ENCODE assay signal across 21 mouse cellular contexts in the genomic region with DNA sequence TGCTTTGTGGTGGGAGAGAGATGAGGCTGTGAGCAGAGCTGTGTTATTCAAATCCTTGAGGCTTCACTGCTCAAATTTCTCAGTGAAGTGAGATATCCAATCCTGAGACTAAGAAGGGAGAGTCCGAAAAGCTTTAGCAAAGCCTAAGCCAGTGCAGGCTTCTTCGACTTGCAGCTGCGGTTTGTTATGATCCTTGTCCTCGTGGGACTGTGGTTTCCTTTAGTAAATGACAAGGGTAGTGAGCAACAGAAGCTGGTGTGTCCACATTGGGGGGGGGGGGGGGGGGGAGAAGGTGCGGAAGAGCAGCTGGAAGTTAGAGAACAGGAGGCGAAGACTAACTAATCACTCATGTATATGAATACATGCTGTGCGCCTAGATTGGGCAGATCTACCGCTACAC. TPM values are rescaled to one million over a fixed set of nuclear protein-coding genes. Genes with fewer than 3 reads are reported as not detected.
A peak's percentile ranks its signal among the peaks of the same experiment; 100 is the strongest.
DNase-seq lines count a peak whose midpoint lies in the region; ATAC-seq and TF ChIP-seq lines count a peak whose summit lies in the region.
"Had no signal": no experiment of that assay in that cellular context is flagged by ENCODE, and none has a peak within 500 bp of the region (broad histone marks: within the 10 kb centered on the region; RNA-seq: fewer than 3 reads in every experiment).

No protein-coding gene starts in this region.

- ATAC-seq in embryonic facial prominence, embryonic 15.5 days (ENCODE audit: insufficient number of reproducible peaks, low FRiP score, low TSS enrichment, low read depth), result peak; percentile 63; the same call in 1 of the 2 replicates
- ATAC-seq: hindbrain, embryonic 16.5 days; intestine, postnatal 0 days; lung, postnatal 0 days had no signal

- no peak for TF ChIP-seq POLR2A in CH12.LX (IDR thresholded peaks at IDR 0.05; ENCODE audit: low read depth, low read length)
- no peak for TF ChIP-seq POLR2A in myocyte (IDR thresholded peaks at IDR 0.05; ENCODE audit: insufficient read length, low read depth)

- DNase-seq in heart, adult 11 months, result peak; percentile 42
- no peak for DNase-seq in heart, postnatal 25 days (ENCODE audit: low spot score)
- DNase-seq in CH12.LX (ENCODE audit: extremely low read depth), result peak; percentile 73
- DNase-seq in adrenal gland, postnatal 25 days, result no peak
- no peak for DNase-seq in cerebellum, postnatal 10 days
- no peak for DNase-seq in right cerebral cortex, adult 18-20 months
- DNase-seq: adrenal gland, adult 8-10 months; B cell, adult 2 months; cerebellum, adult 11-12 months; gastrocnemius, postnatal 10 days; heart, postnatal 14 days had no signal

- H3K9me3 ChIP-seq in CH12.LX (replicated peaks; ENCODE audit: low read length), result peaks cover 2% of the 10 kb centered on the region
- H3K9me3 ChIP-seq in embryonic facial prominence, embryonic 15.5 days (replicated peaks), result no peaks in the 10 kb centered on the region
- H3K9me3 ChIP-seq: G1E; neural tube, embryonic 15.5 days had no signal

- intact Hi-C loops in heart, postnatal 25 days (cut with DNase I), result no loop called here

- no peaks in the 10 kb centered on the region for H3K36me3 ChIP-seq in CH12.LX (replicated peaks in 1 of 2; ENCODE audit: control insufficient read depth in 1 of 2, insufficient read depth in 1 of 2, low read length in 1 of 2)
- H3K36me3 ChIP-seq in embryonic facial prominence, embryonic 15.5 days, result no peaks in the 10 kb centered on the region
- no peaks in the 10 kb centered on the region for H3K36me3 ChIP-seq in myocyte (ENCODE audit: control insufficient read depth, insufficient read depth)
- H3K36me3 ChIP-seq: G1E; neural tube, embryonic 15.5 days had no signal

- 39% methylated on average over 8 of the region's 8 CpGs for WGBS in embryonic facial prominence, embryonic 15.5 days

- no peak for TF ChIP-seq EP300 in CH12.LX (IDR thresholded peaks at IDR 0.05; ENCODE audit: low read length)

- H3K27ac ChIP-seq in CH12.LX (ENCODE audit: insufficient read depth, low read depth), result no peak overlapping the region
- H3K27ac ChIP-seq in embryonic facial prominence, embryonic 15.5 days (replicated peaks), result no peak overlapping the region
- H3K27ac ChIP-seq: kidney, postnatal 0 days; liver, embryonic 14.5 days; neural tube, embryonic 15.5 days had no signal

- no peak for TF ChIP-seq CTCF in CH12.LX (conservative IDR thresholded peaks at IDR 0.05 in 1 of 2, IDR thresholded peaks at IDR 0.05 in 1 of 2; ENCODE audit: low read depth in 2 of 2, low read length in 2 of 2)

- H3K27me3 ChIP-seq in CH12.LX (replicated peaks) (no peaks in the 10 kb centered on the region), myocyte (ENCODE audit: control insufficient read depth, insufficient read depth, insufficient read length) (no peaks in the 10 kb centered on the region)
- H3K27me3 ChIP-seq in embryonic facial prominence, embryonic 15.5 days, result no peaks in the 10 kb centered on the region
- H3K27me3 ChIP-seq: neural tube, embryonic 15.5 days had no signal

- H3K79me2 ChIP-seq in CH12.LX (replicated peaks; ENCODE audit: control insufficient read depth, extremely low read depth, insufficient read depth, poor library complexity, severe bottlenecking), result no peaks in the 10 kb centered on the region
- no peaks in the 10 kb centered on the region for H3K79me2 ChIP-seq in myocyte (ENCODE audit: control insufficient read depth, insufficient read depth)

- in situ Hi-C loops in CH12.LX (cut with MboI; ENCODE audit: low pct_ligation_motif_present, low pct_unique_long_range_greater_than_20kb, low sequenced_read_pairs), result no loop called here

- H3K4me2 ChIP-seq in CH12.LX (ENCODE audit: insufficient read depth, low read depth, poor library complexity, severe bottlenecking) (peak overlapping the region; percentile 55), myocyte (ENCODE audit: low read depth) (peak overlapping the region; percentile 45)
- H3K4me2 ChIP-seq in embryonic facial prominence, embryonic 15.5 days (replicated peaks), result no peak overlapping the region
- H3K4me2 ChIP-seq: heart, embryonic 11.5 days; neural tube, embryonic 15.5 days had no signal

- dilution Hi-C loops in CH12.LX (cut with MboI; ENCODE audit: extremely low pct_ligation_motif_present, extremely low pct_unique_long_range_greater_than_20kb, low sequenced_read_pairs), result no loop called here

- H3ac ChIP-seq in myocyte (ENCODE audit: control insufficient read depth, insufficient read length), result no peak overlapping the region

- no peak overlapping the region for H3K9ac ChIP-seq in CH12.LX (ENCODE audit: insufficient read depth, low read depth)
- no peak overlapping the region for H3K9ac ChIP-seq in embryonic facial prominence, embryonic 15.5 days
- H3K9ac ChIP-seq: liver, embryonic 14.5 days; neural tube, embryonic 15.5 days had no signal

- TF ChIP-seq RAD21 in CH12.LX (IDR thresholded peaks at IDR 0.05; ENCODE audit: low read depth, low read length), result no peak

- H3K4me3 ChIP-seq in CH12.LX (replicated peaks in 1 of 3; ENCODE audit: low read depth in 2 of 3, low read length in 2 of 3, poor library complexity in 1 of 3) (no peak overlapping the region), myocyte (no peak overlapping the region)
- no peak overlapping the region for H3K4me3 ChIP-seq in embryonic facial prominence, embryonic 15.5 days (replicated peaks)
- H3K4me3 ChIP-seq: neural tube, embryonic 15.5 days had no signal

- H3K4me1 ChIP-seq in CH12.LX (ENCODE audit: control insufficient read depth in 1 of 2, insufficient read depth in 2 of 2), result peaks cover 4 to 29% of the 10 kb centered on the region in 2 experiments; a peak in 3 of 4 replicates
- 0 out of 2 replicates have a peak, but pooled peaks cover 2% of the 10 kb centered on the region for H3K4me1 ChIP-seq in embryonic facial prominence, embryonic 15.5 days

TF ChIP-seq in CH12.LX, 34 proteins besides CTCF, POLR2A, EP300 and RAD21:
- TF ChIP-seq ZC3H11A (IDR thresholded peaks at IDR 0.05; ENCODE audit: low read depth, low read length) (no peak), CHD1 (IDR thresholded peaks at IDR 0.05; ENCODE audit: low read depth, low read length) (no peak), E2F4 (IDR thresholded peaks at IDR 0.05; ENCODE audit: insufficient replicate concordance, low read depth, low read length) (no peak), ZKSCAN1 (IDR thresholded peaks at IDR 0.05; ENCODE audit: borderline replicate concordance, low read depth, low read length) (no peak), MAFK (IDR thresholded peaks at IDR 0.05; ENCODE audit: insufficient replicate concordance, low read length) (no peak), PAX5 (IDR thresholded peaks at IDR 0.05; ENCODE audit: low read length) (no peak), HCFC1 (IDR thresholded peaks at IDR 0.05; ENCODE audit: low read depth, low read length) (no peak), ZMIZ1 (IDR thresholded peaks at IDR 0.05; ENCODE audit: low read depth, low read length) (no peak), MEF2A (IDR thresholded peaks at IDR 0.05; ENCODE audit: borderline replicate concordance, low read depth, low read length) (no peak), CHD2 (IDR thresholded peaks at IDR 0.05; ENCODE audit: low read length) (no peak), JUN (IDR thresholded peaks at IDR 0.05; ENCODE audit: insufficient read depth, low read depth, low read length) (no peak), USF1 (IDR thresholded peaks at IDR 0.05; ENCODE audit: low read depth, low read length) (no peak), MYC (IDR thresholded peaks at IDR 0.05; ENCODE audit: low read depth, low read length) (no peak), BHLHE40 (IDR thresholded peaks at IDR 0.05; ENCODE audit: low read depth, low read length) (no peak), GABPA (IDR thresholded peaks at IDR 0.05; ENCODE audit: insufficient replicate concordance, low read depth, low read length) (no peak), SIN3A (IDR thresholded peaks at IDR 0.05; ENCODE audit: low read length) (no peak)

TF ChIP-seq in myocyte, 11 proteins besides CTCF, POLR2A, EP300 and RAD21:
- TF ChIP-seq USF1 (IDR thresholded peaks at IDR 0.05; ENCODE audit: low read depth) (no peak), REST (IDR thresholded peaks at IDR 0.05; ENCODE audit: insufficient read depth, insufficient read length) (no peak), CEBPB (IDR thresholded peaks at IDR 0.05; ENCODE audit: insufficient read depth, poor library complexity, severe bottlenecking) (no peak), MYOD1 (IDR thresholded peaks at IDR 0.05; ENCODE audit: control insufficient read depth in 1 of 3, insufficient read length in 2 of 3, low read depth in 2 of 3) (no peak), TCF3 (IDR thresholded peaks at IDR 0.05; ENCODE audit: insufficient read length, low read depth) (no peak), TCF12 (IDR thresholded peaks at IDR 0.05; ENCODE audit: insufficient read depth, poor library complexity, severe bottlenecking) (no peak), SRF (IDR thresholded peaks at IDR 0.05; ENCODE audit: control insufficient read depth, insufficient read length, low read depth) (no peak), E2F4 (IDR thresholded peaks at IDR 0.05; ENCODE audit: insufficient read depth) (no peak), MAX (IDR thresholded peaks at IDR 0.05; ENCODE audit: low read depth) (no peak)

RNA-seq across cellular contexts. Expression of a gene that starts 29.2 kb away (rescaled TPM):
- 10 to 100 TPM; 23.0 to 25.2 TPM for total RNA-seq in heart, postnatal 25 days (2021)
- total RNA-seq in CH12.LX (2012; rRNA removed) (10.4 TPM in 2 replicates), CH12.LX (2014; rRNA removed) (4.5 TPM in 2 replicates)
- polyA plus RNA-seq in CH12.LX (2012; ENCODE audit: insufficient read length, low read depth) (3.5 and 4.1 TPM in 2 replicates), myocyte (2012; fragmentation: generic; extraction: Trizol) (3.5 TPM)
- 6.6 and 8.0 TPM in 2 replicates for polyA plus RNA-seq in embryonic facial prominence, embryonic 15.5 days (2015; fragmentation: Nextera tagmentation; extraction: Ambion mirVana)
- total RNA-seq in adrenal gland, postnatal 25 days (2021), result 23.2 and 25.2 TPM in 2 replicates

Comparison
In these comparisons a context has a peak if more than half of its experiments do, and no peak if none do; other contexts are left out.
1. DNase-seq: peak in heart, adult 11 months (single experiment) and CH12.LX (single experiment); none in heart, postnatal 25 days (single experiment), adrenal gland, postnatal 25 days (single experiment), cerebellum, postnatal 10 days (0 of 2) and right cerebral cortex, adult 18-20 months (single experiment).